Mouse (Mus musculus): ENCODE measurements at regions not wholly inside any gene's neighbourhood (a gene's known extent, or its start where the extent isn't known, plus 50 kb on each side); places are given as distances from the start of the nearest gene placed in this dataset.

DNA sequence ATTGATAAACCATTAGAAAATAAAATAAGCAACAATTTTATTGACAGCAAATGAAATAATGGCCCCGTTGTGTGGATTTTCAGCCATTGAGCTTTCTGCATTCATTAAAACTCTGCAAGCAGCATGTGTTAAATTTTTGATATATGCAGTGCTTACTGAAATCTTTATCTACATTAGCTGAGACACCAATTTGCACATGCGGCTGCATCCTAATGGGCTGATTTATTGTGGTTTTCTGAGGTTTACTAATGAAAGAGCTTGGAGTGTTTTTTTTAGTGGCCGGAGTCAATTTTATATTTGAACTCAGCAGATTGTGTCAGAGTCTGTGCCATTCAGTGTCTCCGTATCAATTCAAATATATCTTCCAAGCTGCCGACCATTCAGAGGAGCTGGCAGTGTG is 653.3 kb upstream of the Tbl1xr1 start:
- Histone ChIP-seq H3K9ac (ENCODE audit: low read length) (no peak overlapping the region), H3K27me3 (ENCODE audit: control insufficient read depth, insufficient read depth, low read length) (no peaks in the 10 kb centered on the region), H3K4me3 (ENCODE audit: low read depth, low read length) (no peak overlapping the region), H3K9me3 (ENCODE audit: control insufficient read depth, low read length) (no peaks in the 10 kb centered on the region), H3K27ac (ENCODE audit: low read depth, low read length) (no peak overlapping the region), H3K4me2 (ENCODE audit: low read depth, low read length, severe bottlenecking) (no peak overlapping the region), H3K4me1 (replicated peaks; ENCODE audit: control insufficient read depth, insufficient read depth, low read length) (no peaks in the 10 kb centered on the region), H3K36me3 (ENCODE audit: control insufficient read depth, insufficient read depth, low read length) (no peaks in the 10 kb centered on the region)
- ATAC-seq (replicated peaks; ENCODE audit: low FRiP score) (no peak), DNase-seq (ENCODE audit: low spot score) (no peak)
- WGBS: 85% methylated on average over 5 of the region's 5 CpGs

DNA sequence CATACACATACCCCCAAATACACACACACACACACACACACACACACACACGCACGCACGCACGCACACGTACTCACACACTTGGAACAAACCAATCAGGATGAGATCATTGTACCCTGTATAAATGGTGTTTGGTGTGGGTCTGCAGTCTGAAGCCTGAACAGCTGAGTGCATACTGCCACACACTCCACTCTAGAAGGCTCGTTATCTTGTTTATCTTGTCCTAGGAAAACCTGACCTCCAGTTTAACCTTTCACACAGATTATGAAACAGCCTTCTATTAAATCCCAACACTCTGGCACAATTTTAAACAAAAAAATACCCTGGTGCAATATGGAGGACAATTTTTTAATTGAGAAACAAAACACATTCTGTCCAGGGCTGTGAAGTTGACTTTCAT is 649.9 kb upstream of the Tbl1xr1 start:
- no peaks in the 10 kb centered on the region for H3K27me3 ChIP-seq (ENCODE audit: control insufficient read depth, insufficient read depth, low read length)
- H3K9me3 ChIP-seq (ENCODE audit: control insufficient read depth, low read length): no peaks in the 10 kb centered on the region
- H3K4me3 ChIP-seq (ENCODE audit: low read depth, low read length): no peak overlapping the region
- DNase-seq (ENCODE audit: low spot score) (no peak), ATAC-seq (replicated peaks; ENCODE audit: low FRiP score) (no peak)
- H3K27ac ChIP-seq (ENCODE audit: low read depth, low read length): no peak overlapping the region
- H3K9ac ChIP-seq (ENCODE audit: low read length): no peak overlapping the region
- no peaks in the 10 kb centered on the region for H3K4me1 ChIP-seq (replicated peaks; ENCODE audit: control insufficient read depth, insufficient read depth, low read length)
- H3K4me2 ChIP-seq (ENCODE audit: low read depth, low read length, severe bottlenecking): no peak overlapping the region
- no peaks in the 10 kb centered on the region for H3K36me3 ChIP-seq (ENCODE audit: control insufficient read depth, insufficient read depth, low read length)
- WGBS: 78% methylated on average over 6 of the region's 6 CpGs

DNA sequence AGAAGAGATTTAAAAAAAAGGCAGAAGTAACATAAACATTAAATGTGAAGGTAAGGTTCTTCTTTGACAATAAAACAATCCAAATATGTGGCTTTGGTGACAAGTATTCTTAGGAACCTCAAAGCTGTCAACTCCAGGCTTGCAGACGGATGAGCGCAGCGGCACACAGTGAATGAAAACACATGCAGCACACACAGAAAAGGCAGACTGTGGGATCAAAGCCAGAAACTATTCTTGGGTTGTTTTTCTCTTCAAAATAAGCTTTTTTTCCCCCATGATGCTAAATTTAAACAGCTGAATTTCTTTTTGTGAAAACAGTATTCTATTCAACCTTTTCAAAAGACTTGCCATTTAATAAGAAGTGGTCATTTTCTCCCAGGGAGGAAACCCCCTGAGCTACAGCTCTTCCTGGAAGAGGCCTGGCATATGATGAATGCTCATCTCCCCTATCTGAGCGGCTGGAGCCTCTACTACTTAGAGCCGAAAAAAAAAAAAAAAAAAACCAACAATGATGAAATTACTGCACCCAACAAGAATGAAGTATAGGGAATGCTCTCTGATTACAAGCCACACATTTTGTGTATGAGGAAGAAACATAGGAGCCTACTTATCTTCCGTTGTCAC is 648.9 kb upstream of the Tbl1xr1 start:
- Histone ChIP-seq H3K36me3 (ENCODE audit: control insufficient read depth, insufficient read depth, low read length) (no peaks in the 10 kb centered on the region), H3K9ac (ENCODE audit: low read length) (no peak overlapping the region), H3K27ac (ENCODE audit: low read depth, low read length) (no peak overlapping the region), H3K4me3 (ENCODE audit: low read depth, low read length) (no peak overlapping the region), H3K4me1 (replicated peaks; ENCODE audit: control insufficient read depth, insufficient read depth, low read length) (no peaks in the 10 kb centered on the region), H3K27me3 (ENCODE audit: control insufficient read depth, insufficient read depth, low read length) (no peaks in the 10 kb centered on the region), H3K9me3 (ENCODE audit: control insufficient read depth, low read length) (no peaks in the 10 kb centered on the region), H3K4me2 (ENCODE audit: low read depth, low read length, severe bottlenecking) (no peak overlapping the region)
- no peak for ATAC-seq (replicated peaks; ENCODE audit: low FRiP score)
- WGBS: 69% methylated on average over 6 of the region's 6 CpGs
- DNase-seq (ENCODE audit: low spot score): no peak

GRCm38 (mm10) chr3:21428120-21428519 is 648.3 kb upstream of the Tbl1xr1 start:
- no peak overlapping the region for H3K4me2 ChIP-seq (ENCODE audit: low read depth, low read length, severe bottlenecking)
- ATAC-seq (replicated peaks; ENCODE audit: low FRiP score) (no peak), DNase-seq (ENCODE audit: low spot score) (no peak)
- no peaks in the 10 kb centered on the region for H3K4me1 ChIP-seq (replicated peaks; ENCODE audit: control insufficient read depth, insufficient read depth, low read length)
- H3K27me3 ChIP-seq (ENCODE audit: control insufficient read depth, insufficient read depth, low read length): no peaks in the 10 kb centered on the region
- WGBS: 39% methylated on average over 2 of the region's 2 CpGs
- H3K36me3 ChIP-seq (ENCODE audit: control insufficient read depth, insufficient read depth, low read length): no peaks in the 10 kb centered on the region
- no peak overlapping the region for H3K27ac ChIP-seq (ENCODE audit: low read depth, low read length)
- H3K4me3 ChIP-seq (ENCODE audit: low read depth, low read length): no peak overlapping the region
- H3K9ac ChIP-seq (ENCODE audit: low read length): no peak overlapping the region
- no peaks in the 10 kb centered on the region for H3K9me3 ChIP-seq (ENCODE audit: control insufficient read depth, low read length)

- H3K27ac ChIP-seq (ENCODE audit: low read depth, low read length): no peak overlapping the region
- 48% methylated on average over 4 of the region's 4 CpGs for WGBS
- no peak overlapping the region for H3K4me2 ChIP-seq (ENCODE audit: low read depth, low read length, severe bottlenecking)
- no peaks in the 10 kb centered on the region for H3K36me3 ChIP-seq (ENCODE audit: control insufficient read depth, insufficient read depth, low read length)
- no peaks in the 10 kb centered on the region for H3K9me3 ChIP-seq (ENCODE audit: control insufficient read depth, low read length)
- ATAC-seq (replicated peaks; ENCODE audit: low FRiP score) (no peak), DNase-seq (ENCODE audit: low spot score) (no peak)
- no peaks in the 10 kb centered on the region for H3K4me1 ChIP-seq (replicated peaks; ENCODE audit: control insufficient read depth, insufficient read depth, low read length)
- H3K9ac ChIP-seq (ENCODE audit: low read length): no peak overlapping the region
- no peaks in the 10 kb centered on the region for H3K27me3 ChIP-seq (ENCODE audit: control insufficient read depth, insufficient read depth, low read length)
- H3K4me3 ChIP-seq (ENCODE audit: low read depth, low read length): no peak overlapping the region
Observed at GRCm38 (mm10) chr3:21464245-21464644, 612.2 kb upstream of the Tbl1xr1 start.

GRCm38 (mm10) chr3:21466113-21466645 is 610.3 kb upstream of the Tbl1xr1 start:
- H3K27ac ChIP-seq (ENCODE audit: low read depth, low read length): no peak overlapping the region
- WGBS: 84% methylated on average over 7 of the region's 7 CpGs
- H3K4me1 ChIP-seq (replicated peaks; ENCODE audit: control insufficient read depth, insufficient read depth, low read length): no peaks in the 10 kb centered on the region
- DNase-seq (ENCODE audit: low spot score): no peak
- no peaks in the 10 kb centered on the region for H3K9me3 ChIP-seq (ENCODE audit: control insufficient read depth, low read length)
- ATAC-seq (replicated peaks; ENCODE audit: low FRiP score): no peak
- no peak overlapping the region for H3K4me2 ChIP-seq (ENCODE audit: low read depth, low read length, severe bottlenecking)
- H3K9ac ChIP-seq (ENCODE audit: low read length): no peak overlapping the region
- no peak overlapping the region for H3K4me3 ChIP-seq (ENCODE audit: low read depth, low read length)
- H3K36me3 ChIP-seq (ENCODE audit: control insufficient read depth, insufficient read depth, low read length): no peaks in the 10 kb centered on the region
- H3K27me3 ChIP-seq (ENCODE audit: control insufficient read depth, insufficient read depth, low read length): no peaks in the 10 kb centered on the region

DNA sequence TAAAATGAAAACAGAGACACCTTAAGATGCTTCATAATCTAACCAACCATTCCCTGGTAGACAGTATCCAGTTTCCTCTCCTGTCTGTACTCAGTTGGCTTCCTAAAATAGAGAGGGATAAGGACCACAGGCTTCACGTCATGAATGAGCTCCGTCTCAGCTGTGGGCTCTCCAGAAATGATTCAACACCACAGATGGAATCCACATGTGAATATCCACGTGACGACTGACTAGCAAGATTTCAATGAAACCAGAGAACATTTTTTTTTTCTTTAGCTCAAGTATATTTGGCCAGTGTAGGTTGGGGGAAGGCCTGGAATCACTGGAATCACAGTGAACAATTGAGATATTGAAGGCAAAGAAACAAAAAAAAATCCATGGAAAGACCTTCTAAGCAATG is 599.1 kb upstream of the Tbl1xr1 start:
- Histone ChIP-seq H3K9ac (ENCODE audit: low read length) (no peak overlapping the region), H3K36me3 (ENCODE audit: control insufficient read depth, insufficient read depth, low read length) (no peaks in the 10 kb centered on the region), H3K4me1 (replicated peaks; ENCODE audit: control insufficient read depth, insufficient read depth, low read length) (0 out of 2 replicates have a peak, but pooled peaks cover 3% of the 10 kb centered on the region), H3K27me3 (ENCODE audit: control insufficient read depth, insufficient read depth, low read length) (no peaks in the 10 kb centered on the region), H3K27ac (ENCODE audit: low read depth, low read length) (no peak overlapping the region), H3K4me2 (ENCODE audit: low read depth, low read length, severe bottlenecking) (no peak overlapping the region), H3K9me3 (ENCODE audit: control insufficient read depth, low read length) (no peaks in the 10 kb centered on the region), H3K4me3 (ENCODE audit: low read depth, low read length) (no peak overlapping the region)
- 78% methylated on average over 4 of the region's 4 CpGs for WGBS
- no peak for DNase-seq (ENCODE audit: low spot score)
- ATAC-seq (replicated peaks; ENCODE audit: low FRiP score): no peak

DNA sequence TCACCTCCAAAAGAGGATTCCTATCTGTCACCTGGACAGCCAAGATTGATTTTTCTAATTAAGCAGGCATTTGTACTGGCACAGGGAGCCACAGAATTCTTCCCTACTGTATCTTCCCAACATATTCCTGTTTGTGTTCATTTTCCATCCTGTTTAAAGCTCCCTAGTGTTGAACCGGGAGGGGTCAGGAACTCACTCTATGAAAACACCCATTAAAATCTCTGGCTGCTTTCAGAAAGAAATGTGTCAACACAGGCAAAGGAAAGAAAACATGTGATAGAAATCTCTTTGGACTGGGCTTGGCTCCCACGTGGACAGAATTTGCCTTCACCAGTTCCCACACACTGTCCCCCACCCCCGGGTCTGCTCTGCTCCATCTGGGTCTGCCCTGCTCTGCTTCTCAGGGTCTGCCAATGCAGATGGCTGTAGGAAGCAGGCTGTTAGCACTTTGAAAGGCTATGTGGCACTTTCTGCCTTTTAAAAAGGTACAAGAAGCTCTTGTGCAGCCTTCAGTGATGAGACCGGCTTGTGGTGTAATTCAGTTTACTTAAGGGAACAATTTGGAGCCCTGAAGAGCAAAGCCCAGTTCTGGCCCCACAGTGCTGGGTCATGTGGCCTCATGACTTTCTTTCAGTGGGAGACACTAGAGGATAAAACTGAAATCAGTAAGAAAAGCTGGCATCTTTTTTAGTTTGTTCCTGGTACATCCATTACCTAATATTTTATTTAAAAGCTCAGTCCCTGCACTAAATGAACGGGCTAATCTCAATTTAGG is 597.2 kb upstream of the Tbl1xr1 start:
- H3K9ac ChIP-seq (ENCODE audit: low read length): no peak overlapping the region
- H3K36me3 ChIP-seq (ENCODE audit: control insufficient read depth, insufficient read depth, low read length): no peaks in the 10 kb centered on the region
- H3K4me3 ChIP-seq (ENCODE audit: low read depth, low read length): no peak overlapping the region
- DNase-seq (ENCODE audit: low spot score): no peak
- no peaks in the 10 kb centered on the region for H3K9me3 ChIP-seq (ENCODE audit: control insufficient read depth, low read length)
- no peaks in the 10 kb centered on the region for H3K27me3 ChIP-seq (ENCODE audit: control insufficient read depth, insufficient read depth, low read length)
- 0 out of 2 replicates have a peak, but pooled peaks cover 3% of the 10 kb centered on the region for H3K4me1 ChIP-seq (replicated peaks; ENCODE audit: control insufficient read depth, insufficient read depth, low read length)
- no peak overlapping the region for H3K27ac ChIP-seq (ENCODE audit: low read depth, low read length)
- no peak overlapping the region for H3K4me2 ChIP-seq (ENCODE audit: low read depth, low read length, severe bottlenecking)
- ATAC-seq (replicated peaks; ENCODE audit: low FRiP score): no peak
- WGBS: 30% methylated on average over 5 of the region's 5 CpGs

GRCm38 (mm10) chr3:21479846-21480245 is 596.6 kb upstream of the Tbl1xr1 start:
- DNase-seq (ENCODE audit: low spot score): no peak
- Histone ChIP-seq H3K9ac (ENCODE audit: low read length) (no peak overlapping the region), H3K4me3 (ENCODE audit: low read depth, low read length) (no peak overlapping the region), H3K9me3 (ENCODE audit: control insufficient read depth, low read length) (no peaks in the 10 kb centered on the region), H3K36me3 (ENCODE audit: control insufficient read depth, insufficient read depth, low read length) (no peaks in the 10 kb centered on the region), H3K4me1 (replicated peaks; ENCODE audit: control insufficient read depth, insufficient read depth, low read length) (0 out of 2 replicates have a peak, but pooled peaks cover 3% of the 10 kb centered on the region), H3K27me3 (ENCODE audit: control insufficient read depth, insufficient read depth, low read length) (no peaks in the 10 kb centered on the region), H3K4me2 (ENCODE audit: low read depth, low read length, severe bottlenecking) (no peak overlapping the region), H3K27ac (ENCODE audit: low read depth, low read length) (no peak overlapping the region)
- no peak for ATAC-seq (replicated peaks; ENCODE audit: low FRiP score)

All from forebrain, embryonic 11.5 days (tissue).